Mouse (Mus musculus) liver, postnatal 0 days (tissue): Measurements from ENCODE around the gene Arid3c.

ENCODE experiments used
- CTCF ChIP-seq: sonication (generic); IDR thresholded peaks from 2 replicates; pipeline ENCODE4 v1.5.1; 2016; ENCODE audit warnings: antibody characterized with exemption, low read depth
- EP300 ChIP-seq: IDR thresholded peaks from 2 replicates; pipeline ENCODE4 v1.6.1; 2016; ENCODE audit warnings: antibody characterized with exemption, low read depth, mild to moderate bottlenecking

DNA sequence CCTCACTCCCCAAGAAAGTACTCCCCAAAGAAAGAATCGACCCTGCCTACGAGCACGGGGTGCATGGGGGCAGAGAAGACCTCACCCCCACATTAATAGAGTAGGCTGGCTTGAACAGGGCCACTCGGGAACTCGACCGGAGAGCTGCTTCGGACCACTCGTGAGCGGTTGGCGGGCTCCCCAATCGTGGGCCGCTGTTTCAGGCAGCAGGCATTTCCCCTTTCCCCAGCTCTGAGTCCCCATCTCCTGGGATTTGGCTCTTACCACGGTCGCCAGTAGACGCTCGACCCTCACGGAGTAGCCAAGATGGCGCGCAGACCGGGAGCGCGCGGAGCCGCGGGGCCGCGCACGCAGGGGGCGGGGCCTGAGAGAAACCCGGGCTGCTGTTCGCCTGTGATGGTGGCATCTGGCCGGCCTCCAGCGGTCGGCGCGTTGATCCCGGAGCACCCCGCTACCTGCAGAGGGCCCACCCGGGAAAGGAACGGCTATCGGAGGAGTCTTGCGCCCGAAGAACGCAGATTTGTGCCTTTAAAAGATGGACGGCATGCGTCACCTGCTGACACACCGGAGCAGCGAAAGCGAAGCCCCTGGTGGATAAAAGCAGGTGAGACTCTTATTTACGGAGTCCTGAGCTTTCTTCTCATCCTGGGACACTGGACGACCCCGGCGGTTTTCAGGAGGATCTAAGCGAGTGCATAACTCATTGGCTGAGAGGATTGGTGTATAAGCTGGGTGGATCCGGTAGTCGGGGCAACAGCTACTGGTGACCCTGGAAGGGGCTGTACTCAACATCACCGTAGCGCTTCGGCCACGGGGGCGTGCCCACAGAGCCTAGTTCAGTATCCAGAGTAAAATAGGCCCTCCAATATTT is 17.5 kb downstream of the Arid3c start, which contains the start of gene Rpp25l:
- TF ChIP-seq CTCF (peak; percentile 34), EP300 (no peak)
